Mouse (Mus musculus): ENCODE results near the gene Ppargc1a. TPM values are rescaled to one million over a fixed set of nuclear protein-coding genes. Genes with fewer than 3 reads are reported as not detected.

Gene Ppargc1a
- polyA plus RNA-seq, 1 experiment from 2014 or later, result 3.3 TPM

GRCm38 (mm10) chr5:51497910-51498517 is 69.5 kb downstream of the Ppargc1a start:
- 67% methylated on average over 9 of the region's 9 CpGs for WGBS
- no peaks in the 10 kb centered on the region for H3K27me3 ChIP-seq (ENCODE audit: control insufficient read depth, insufficient read depth, low read length)
- no peak overlapping the region for H3K9ac ChIP-seq (ENCODE audit: low read length)
- H3K9me3 ChIP-seq (ENCODE audit: control insufficient read depth, low read length), result no peaks in the 10 kb centered on the region
- H3K36me3 ChIP-seq (ENCODE audit: control insufficient read depth, insufficient read depth, low read length), result no peaks in the 10 kb centered on the region
- DNase-seq (ENCODE audit: low spot score, missing footprints) (no peak), ATAC-seq (ENCODE audit: low FRiP score) (no peak)
- no peak overlapping the region for H3K4me3 ChIP-seq (ENCODE audit: low read depth, low read length)
- no peaks in the 10 kb centered on the region for H3K4me1 ChIP-seq (ENCODE audit: control insufficient read depth, insufficient read depth, low read length)
- no peak overlapping the region for H3K4me2 ChIP-seq
- H3K27ac ChIP-seq (ENCODE audit: low read depth, low read length), result no peak overlapping the region

GRCm38 (mm10) chr5:51495446-51495845 is 72.1 kb downstream of the Ppargc1a start:
- Histone ChIP-seq H3K9ac (ENCODE audit: low read length) (no peak overlapping the region), H3K27ac (ENCODE audit: low read depth, low read length) (no peak overlapping the region), H3K27me3 (ENCODE audit: control insufficient read depth, insufficient read depth, low read length) (no peaks in the 10 kb centered on the region), H3K4me1 (ENCODE audit: control insufficient read depth, insufficient read depth, low read length) (no peaks in the 10 kb centered on the region), H3K4me3 (ENCODE audit: low read depth, low read length) (no peak overlapping the region), H3K9me3 (ENCODE audit: control insufficient read depth, low read length) (no peaks in the 10 kb centered on the region), H3K36me3 (ENCODE audit: control insufficient read depth, insufficient read depth, low read length) (no peaks in the 10 kb centered on the region), H3K4me2 (no peak overlapping the region)
- DNase-seq (ENCODE audit: low spot score, missing footprints), result peak; percentile 83
- peak; percentile 50; the same call in 1 of the 2 replicates for ATAC-seq (ENCODE audit: low FRiP score)
- 63% methylated on average over 6 of the region's 6 CpGs for WGBS

- no peak; the same call in 1 of the 2 replicates for ATAC-seq (ENCODE audit: low FRiP score)
- no peaks in the 10 kb centered on the region for H3K36me3 ChIP-seq (ENCODE audit: control insufficient read depth, insufficient read depth, low read length)
- H3K4me3 ChIP-seq (ENCODE audit: low read depth, low read length), result no peak overlapping the region
- 77% methylated on average over 15 of the region's 15 CpGs for WGBS
- H3K9ac ChIP-seq (ENCODE audit: low read length), result no peak overlapping the region
- DNase-seq (ENCODE audit: low spot score, missing footprints), result no peak
- H3K4me2 ChIP-seq, result no peak overlapping the region
- H3K27ac ChIP-seq (ENCODE audit: low read depth, low read length), result no peak overlapping the region
- H3K27me3 ChIP-seq (ENCODE audit: control insufficient read depth, insufficient read depth, low read length), result no peaks in the 10 kb centered on the region
- H3K4me1 ChIP-seq (ENCODE audit: control insufficient read depth, insufficient read depth, low read length), result no peaks in the 10 kb centered on the region
- no peaks in the 10 kb centered on the region for H3K9me3 ChIP-seq (ENCODE audit: control insufficient read depth, low read length)
Observed at GRCm38 (mm10) chr5:51494358-51494876, 73.1 kb downstream of the Ppargc1a start.

GRCm38 (mm10) chr5:51483768-51484167 is 83.8 kb downstream of the Ppargc1a start:
- Histone ChIP-seq H3K27ac (ENCODE audit: low read depth, low read length) (no peak overlapping the region), H3K4me1 (ENCODE audit: control insufficient read depth, insufficient read depth, low read length) (no peaks in the 10 kb centered on the region), H3K36me3 (ENCODE audit: control insufficient read depth, insufficient read depth, low read length) (no peaks in the 10 kb centered on the region), H3K27me3 (ENCODE audit: control insufficient read depth, insufficient read depth, low read length) (no peaks in the 10 kb centered on the region), H3K9ac (ENCODE audit: low read length) (no peak overlapping the region), H3K4me3 (ENCODE audit: low read depth, low read length) (no peak overlapping the region), H3K9me3 (ENCODE audit: control insufficient read depth, low read length) (no peaks in the 10 kb centered on the region), H3K4me2 (no peak overlapping the region)
- ATAC-seq (ENCODE audit: low FRiP score) (no peak), DNase-seq (ENCODE audit: low spot score, missing footprints) (no peak)
- WGBS, result 71% methylated on average over 1 of the region's 1 CpGs

GRCm38 (mm10) chr5:51479859-51480258 is 87.7 kb downstream of the Ppargc1a start:
- no peaks in the 10 kb centered on the region for H3K4me1 ChIP-seq (ENCODE audit: control insufficient read depth, insufficient read depth, low read length)
- no peaks in the 10 kb centered on the region for H3K27me3 ChIP-seq (ENCODE audit: control insufficient read depth, insufficient read depth, low read length)
- H3K27ac ChIP-seq (ENCODE audit: low read depth, low read length), result no peak overlapping the region
- no peaks in the 10 kb centered on the region for H3K36me3 ChIP-seq (ENCODE audit: control insufficient read depth, insufficient read depth, low read length)
- H3K4me3 ChIP-seq (ENCODE audit: low read depth, low read length), result no peak overlapping the region
- no peak for ATAC-seq (ENCODE audit: low FRiP score)
- no peak overlapping the region for H3K9ac ChIP-seq (ENCODE audit: low read length)
- H3K9me3 ChIP-seq (ENCODE audit: control insufficient read depth, low read length), result no peaks in the 10 kb centered on the region
- DNase-seq (ENCODE audit: low spot score, missing footprints), result no peak
- H3K4me2 ChIP-seq, result no peak overlapping the region

- H3K36me3 ChIP-seq (ENCODE audit: control insufficient read depth, insufficient read depth, low read length), result no peaks in the 10 kb centered on the region
- no peak overlapping the region for H3K4me2 ChIP-seq
- no peak for ATAC-seq (ENCODE audit: low FRiP score)
- H3K9me3 ChIP-seq (ENCODE audit: control insufficient read depth, low read length), result no peaks in the 10 kb centered on the region
- DNase-seq (ENCODE audit: low spot score, missing footprints), result no peak
- no peak overlapping the region for H3K27ac ChIP-seq (ENCODE audit: low read depth, low read length)
- no peaks in the 10 kb centered on the region for H3K4me1 ChIP-seq (ENCODE audit: control insufficient read depth, insufficient read depth, low read length)
- no peaks in the 10 kb centered on the region for H3K27me3 ChIP-seq (ENCODE audit: control insufficient read depth, insufficient read depth, low read length)
- no peak overlapping the region for H3K9ac ChIP-seq (ENCODE audit: low read length)
- H3K4me3 ChIP-seq (ENCODE audit: low read depth, low read length), result no peak overlapping the region
- WGBS, result 81% methylated on average over 2 of the region's 2 CpGs
Observed at GRCm38 (mm10) chr5:51479456-51479855, 88.1 kb downstream of the Ppargc1a start.

- ATAC-seq (ENCODE audit: low FRiP score) (peak; percentile 16; the same call in 1 of the 2 replicates), DNase-seq (ENCODE audit: low spot score, missing footprints) (no peak)
Observed at GRCm38 (mm10) chr5:51478319-51478994, 89.1 kb downstream of the Ppargc1a start.

GRCm38 (mm10) chr5:51477140-51477539 is 90.4 kb downstream of the Ppargc1a start:
- Histone ChIP-seq H3K9me3 (ENCODE audit: control insufficient read depth, low read length) (no peaks in the 10 kb centered on the region), H3K27ac (ENCODE audit: low read depth, low read length) (no peak overlapping the region), H3K9ac (ENCODE audit: low read length) (no peak overlapping the region), H3K36me3 (ENCODE audit: control insufficient read depth, insufficient read depth, low read length) (no peaks in the 10 kb centered on the region), H3K27me3 (ENCODE audit: control insufficient read depth, insufficient read depth, low read length) (no peaks in the 10 kb centered on the region), H3K4me1 (ENCODE audit: control insufficient read depth, insufficient read depth, low read length) (no peaks in the 10 kb centered on the region), H3K4me3 (ENCODE audit: low read depth, low read length) (no peak overlapping the region), H3K4me2 (no peak overlapping the region)
- WGBS, result 89% methylated on average over 3 of the region's 3 CpGs
- ATAC-seq (ENCODE audit: low FRiP score) (no peak), DNase-seq (ENCODE audit: low spot score, missing footprints) (no peak)

More at GRCm38 (mm10) chr5:51478319-51478994, 89.1 kb downstream of the Ppargc1a start:
- H3K9ac ChIP-seq (ENCODE audit: low read length), result no peak overlapping the region
- H3K9me3 ChIP-seq (ENCODE audit: control insufficient read depth, low read length), result no peaks in the 10 kb centered on the region
- H3K4me2 ChIP-seq, result no peak overlapping the region
- no peak overlapping the region for H3K4me3 ChIP-seq (ENCODE audit: low read depth, low read length)
- no peaks in the 10 kb centered on the region for H3K4me1 ChIP-seq (ENCODE audit: control insufficient read depth, insufficient read depth, low read length)
- no peaks in the 10 kb centered on the region for H3K27me3 ChIP-seq (ENCODE audit: control insufficient read depth, insufficient read depth, low read length)
- no peaks in the 10 kb centered on the region for H3K36me3 ChIP-seq (ENCODE audit: control insufficient read depth, insufficient read depth, low read length)
- H3K27ac ChIP-seq (ENCODE audit: low read depth, low read length), result no peak overlapping the region
- 65% methylated on average over 7 of the region's 7 CpGs for WGBS

- DNase-seq (ENCODE audit: low spot score, missing footprints), result peak; percentile 65
- Histone ChIP-seq H3K27me3 (ENCODE audit: control insufficient read depth, insufficient read depth, low read length) (no peaks in the 10 kb centered on the region), H3K9ac (ENCODE audit: low read length) (no peak overlapping the region), H3K9me3 (ENCODE audit: control insufficient read depth, low read length) (no peaks in the 10 kb centered on the region), H3K27ac (ENCODE audit: low read depth, low read length) (no peak overlapping the region), H3K4me1 (ENCODE audit: control insufficient read depth, insufficient read depth, low read length) (no peaks in the 10 kb centered on the region), H3K4me2 (no peak overlapping the region), H3K4me3 (ENCODE audit: low read depth, low read length) (no peak overlapping the region), H3K36me3 (ENCODE audit: control insufficient read depth, insufficient read depth, low read length) (no peaks in the 10 kb centered on the region)
- whole genome bisulfite sequencing, result 72% methylated on average over 4 of the region's 4 CpGs
- ATAC-seq (ENCODE audit: low FRiP score), result no peak
Observed at GRCm38 (mm10) chr5:51475034-51475541, 92.4 kb downstream of the Ppargc1a start.
